Mouse (Mus musculus) left cerebral cortex, adult 11 months (tissue): Measurements from ENCODE around the gene Lrrc7.

Source experiments
- DNase-seq: peaks from one replicate; pipeline ENCODE4 v3.0.0; 2022; ENCODE audit warnings: low spot score

Gene Lrrc7

GRCm38 (mm10) chr3:158365801-158366200 is 196.2 kb downstream of the Lrrc7 start:
- no peak for DNase-seq

GRCm38 (mm10) chr3:158362091-158362490 is 199.9 kb downstream of the Lrrc7 start:
- DNase-seq, result no peak

GRCm38 (mm10) chr3:158356706-158357105 is 205.3 kb downstream of the Lrrc7 start:
- no peak for DNase-seq

- no peak for DNase-seq
Observed at GRCm38 (mm10) chr3:158356194-158356593, 205.8 kb downstream of the Lrrc7 start.

- no peak for DNase-seq
Observed at GRCm38 (mm10) chr3:158340808-158341207, 221.2 kb downstream of the Lrrc7 start.

GRCm38 (mm10) chr3:158330085-158330484 is 231.9 kb downstream of the Lrrc7 start:
- no peak for DNase-seq

- no peak for DNase-seq
Observed at GRCm38 (mm10) chr3:158310391-158310790, 251.6 kb downstream of the Lrrc7 start.

- peak; percentile 8 for DNase-seq
Observed at GRCm38 (mm10) chr3:158307415-158307814, 254.6 kb downstream of the Lrrc7 start.

- DNase-seq, result no peak
Observed at GRCm38 (mm10) chr3:158298732-158299131, 263.3 kb downstream of the Lrrc7 start.

GRCm38 (mm10) chr3:158295041-158295440 is 267.0 kb downstream of the Lrrc7 start:
- peak; percentile 24 for DNase-seq

GRCm38 (mm10) chr3:158284431-158284830 is 277.6 kb downstream of the Lrrc7 start:
- DNase-seq, result no peak

GRCm38 (mm10) chr3:158278631-158279030 is 283.4 kb downstream of the Lrrc7 start:
- peak; percentile 14 for DNase-seq

GRCm38 (mm10) chr3:158272700-158273099 is 289.3 kb downstream of the Lrrc7 start:
- no peak for DNase-seq

GRCm38 (mm10) chr3:158270887-158271286 is 291.1 kb downstream of the Lrrc7 start:
- DNase-seq, result no peak

GRCm38 (mm10) chr3:158252576-158252975 is 309.4 kb downstream of the Lrrc7 start:
- no peak for DNase-seq

GRCm38 (mm10) chr3:158247672-158248071 is 314.3 kb downstream of the Lrrc7 start:
- no peak for DNase-seq

GRCm38 (mm10) chr3:158210657-158211056 is 351.4 kb downstream of the Lrrc7 start:
- no peak for DNase-seq

- DNase-seq, result peak; percentile 15
Observed at GRCm38 (mm10) chr3:158210026-158210425, 352.0 kb downstream of the Lrrc7 start.

- no peak for DNase-seq
Observed at GRCm38 (mm10) chr3:158207840-158208239, 354.2 kb downstream of the Lrrc7 start.

- peak; percentile 13 for DNase-seq
Observed at GRCm38 (mm10) chr3:158202776-158203175, 359.2 kb downstream of the Lrrc7 start.

GRCm38 (mm10) chr3:158195426-158195825 is 366.6 kb downstream of the Lrrc7 start:
- no peak for DNase-seq

- DNase-seq, result no peak
Observed at GRCm38 (mm10) chr3:158193229-158193628, 368.8 kb downstream of the Lrrc7 start.

GRCm38 (mm10) chr3:158174880-158175735 is 386.9 kb downstream of the Lrrc7 start:
- no peak for DNase-seq

GRCm38 (mm10) chr3:158169180-158169579 is 392.8 kb downstream of the Lrrc7 start:
- no peak for DNase-seq
